Mouse (Mus musculus) liver, embryonic 16.5 days (tissue): ENCODE measurements around the gene Ece1. TPM values are rescaled to one million over a fixed set of nuclear protein-coding genes. Genes with fewer than 3 reads are reported as not detected.

Experiments used
- ATAC-seq: fragments of 200-750 bp; cut with Nextera tagmentation; 2 replicates; pipeline ENCODE4 v1.8.0; 2017; ENCODE audit warnings: low read depth, mild to moderate bottlenecking, moderate number of reproducible peaks, moderate library complexity
- H3K27ac ChIP-seq: fragments of 300-500 bp; sonication (generic); 2 replicates; pipeline ENCODE4 v1.5.1; 2014; ENCODE audit warnings: mild to moderate bottlenecking, low read length
- H3K27me3 ChIP-seq: fragments of 300-500 bp; sonication (generic); 2 replicates; pipeline ENCODE4 v1.6.1; 2014; ENCODE audit warnings: low read depth, low read length, mixed read lengths; ENCODE audit not compliant: control insufficient read depth, insufficient read depth
- H3K36me3 ChIP-seq: fragments of 300-500 bp; sonication (generic); 2 replicates; pipeline ENCODE4 v1.6.1; 2014; ENCODE audit warnings: mild to moderate bottlenecking; ENCODE audit not compliant: control insufficient read depth, insufficient read depth
- H3K4me1 ChIP-seq: fragments of 300-500 bp; sonication (generic); 2 replicates; pipeline ENCODE4 v1.6.1; 2014; ENCODE audit warnings: low read depth, low read length, mixed read lengths; ENCODE audit not compliant: control insufficient read depth
- H3K4me2 ChIP-seq: fragments of 300-500 bp; sonication (generic); 2 replicates; pipeline ENCODE4 v1.6.1; 2014; ENCODE audit warnings: low read depth, low read length, mixed read lengths
- H3K4me3 ChIP-seq: fragments of 300-500 bp; sonication (generic); 2 replicates; pipeline ENCODE4 v1.5.1; 2014; ENCODE audit warnings: low read depth, mild to moderate bottlenecking, low read length
- H3K9ac ChIP-seq: fragments of 300-500 bp; sonication (generic); 2 replicates; pipeline ENCODE4 v1.6.1; 2014; ENCODE audit warnings: low read depth, low read length
- H3K9me3 ChIP-seq: fragments of 300-500 bp; sonication (generic); replicated peaks from 2 replicates; pipeline ENCODE4 v1.6.1; 2016; ENCODE audit warnings: low read length; ENCODE audit not compliant: control insufficient read depth
- WGBS: fragments of 180-500 bp; shearing (Covaris S2); extraction: QIAGEN DNeasy Blood & Tissue Kit; methylation state at CpG from one replicate; pipeline ENCODE4 v1.1.7; 2014; ENCODE audit not compliant: insufficient replicate concordance; 5-methylcytosine and 5-hydroxymethylcytosine counted together
- polyA plus RNA-seq: library from polyadenylated mRNA; unstranded; fragments of >200 nt; fragmentation: Nextera tagmentation; extraction: Ambion mirVana; gene quantifications from 2 replicates; pipeline ENCODE4 v1.2.1, GENCODE M21; 2015

The Ece1 gene
- polyA plus RNA-seq, 1 experiment from 2014 or later: 23.4 TPM

GRCm38 (mm10) chr4:137921510-137921909 is 59.5 kb downstream of the Ece1 start:
- Histone ChIP-seq H3K9me3 (no peaks in the 10 kb centered on the region), H3K36me3 (no peaks in the 10 kb centered on the region; the same call in 1 of the 2 replicates), H3K4me2 (no peak overlapping the region), H3K27ac (no peak overlapping the region), H3K9ac (no peak overlapping the region), H3K4me3 (no peak overlapping the region), H3K27me3 (no peaks in the 10 kb centered on the region), H3K4me1 (no peaks in the 10 kb centered on the region)
- WGBS: 72% methylated on average over 11 of the region's 11 CpGs
- no peak for ATAC-seq

DNA sequence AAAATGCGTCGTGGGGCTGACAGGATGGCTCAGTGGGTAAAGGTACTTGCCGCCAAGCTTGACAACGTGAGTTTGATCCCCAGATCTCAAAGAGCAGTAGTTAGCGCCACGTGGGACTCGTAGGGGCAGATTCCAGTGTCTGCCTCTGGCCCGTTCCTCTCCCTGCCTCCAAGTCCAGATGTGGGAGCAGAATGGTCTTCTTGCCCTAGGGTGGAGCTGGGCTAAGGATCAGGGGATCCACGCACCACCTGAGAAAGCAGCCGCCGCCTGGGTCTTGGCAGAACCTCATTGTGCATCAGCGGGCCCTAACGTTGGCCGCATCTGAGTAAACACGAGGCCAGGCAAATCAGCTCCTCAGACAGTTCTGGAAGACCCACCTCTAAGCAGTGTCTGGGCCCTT is 61.0 kb downstream of the Ece1 start:
- ATAC-seq: no peak
- Histone ChIP-seq H3K27me3 (no peaks in the 10 kb centered on the region), H3K27ac (no peak overlapping the region), H3K4me2 (no peak overlapping the region), H3K4me3 (no peak overlapping the region), H3K9me3 (no peaks in the 10 kb centered on the region), H3K9ac (no peak overlapping the region), H3K4me1 (peaks cover 12% of the 10 kb centered on the region), H3K36me3 (no peaks in the 10 kb centered on the region; the same call in 1 of the 2 replicates)
- 82% methylated on average over 15 of the region's 15 CpGs for WGBS

DNA sequence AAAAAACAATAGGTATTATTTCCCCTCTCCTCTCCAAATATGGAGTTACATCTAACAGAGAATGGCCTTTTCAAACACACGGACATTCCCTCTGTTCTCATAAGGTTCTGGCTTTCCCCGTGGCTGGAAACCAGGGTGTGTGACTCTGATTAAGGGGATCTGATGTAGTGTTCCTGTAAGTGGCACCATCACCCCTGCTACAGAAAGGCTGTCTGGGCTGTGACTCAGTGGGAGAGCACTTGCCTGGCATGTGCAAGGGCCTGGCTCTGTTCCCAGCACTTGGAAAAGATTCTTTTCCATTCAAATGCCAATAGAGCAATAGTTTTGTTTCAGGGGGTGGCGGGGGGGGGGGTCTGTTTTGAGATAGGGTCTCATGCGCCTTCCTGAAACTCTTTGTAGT is 63.1 kb downstream of the Ece1 start:
- Histone ChIP-seq H3K27ac (no peak overlapping the region), H3K9ac (no peak overlapping the region), H3K4me2 (no peak overlapping the region), H3K27me3 (no peaks in the 10 kb centered on the region), H3K4me1 (peaks cover 33% of the 10 kb centered on the region), H3K9me3 (no peaks in the 10 kb centered on the region), H3K4me3 (no peak overlapping the region), H3K36me3 (no peaks in the 10 kb centered on the region; the same call in 1 of the 2 replicates)
- no peak for ATAC-seq
- 66% methylated on average over 4 of the region's 4 CpGs for WGBS

DNA sequence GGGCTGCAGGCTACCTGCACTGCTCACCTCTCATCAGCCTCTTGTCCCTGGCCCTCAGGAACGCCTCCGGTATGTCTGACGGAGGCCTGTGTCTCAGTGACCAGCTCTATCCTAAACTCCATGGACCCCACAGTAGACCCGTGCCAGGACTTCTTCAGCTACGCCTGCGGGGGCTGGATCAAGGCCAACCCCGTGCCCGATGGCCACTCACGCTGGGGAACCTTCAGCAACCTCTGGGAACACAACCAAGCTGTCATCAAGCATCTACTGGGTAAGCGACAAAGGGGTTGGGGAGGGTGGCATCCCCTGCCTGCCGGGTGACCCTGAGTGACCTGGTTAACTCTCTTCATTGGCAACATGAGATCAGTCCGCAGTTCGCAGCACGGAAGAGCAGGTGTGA is 64.1 kb downstream of the Ece1 start:
- H3K36me3 ChIP-seq: no peaks in the 10 kb centered on the region; the same call in 1 of the 2 replicates
- H3K27me3 ChIP-seq: no peaks in the 10 kb centered on the region
- peaks cover 42% of the 10 kb centered on the region for H3K4me1 ChIP-seq
- no peak overlapping the region for H3K4me2 ChIP-seq
- H3K9me3 ChIP-seq: no peaks in the 10 kb centered on the region
- H3K4me3 ChIP-seq: no peak overlapping the region
- WGBS: 79% methylated on average over 14 of the region's 14 CpGs
- no peak overlapping the region for H3K9ac ChIP-seq
- ATAC-seq: no peak
- H3K27ac ChIP-seq: no peak overlapping the region

DNA sequence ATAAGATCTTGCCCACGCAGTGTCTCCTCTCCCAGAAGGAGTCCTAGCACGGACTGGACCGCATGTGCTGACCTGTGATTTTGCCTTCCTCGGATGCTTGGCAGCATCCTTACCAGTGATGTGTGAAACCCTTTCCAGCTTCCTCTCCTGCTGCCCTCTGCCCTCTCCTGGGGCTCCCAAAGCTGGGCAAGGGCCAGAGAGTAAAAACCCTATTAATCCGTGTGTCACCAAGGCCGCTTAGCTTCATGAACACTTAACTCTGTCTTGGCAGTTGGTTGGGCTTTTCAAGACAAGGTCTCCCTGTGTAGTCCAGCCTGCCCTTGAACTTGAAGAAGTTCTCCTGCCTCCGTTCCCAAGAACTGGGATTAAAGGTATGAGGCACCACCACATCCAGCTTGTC is 65.1 kb downstream of the Ece1 start:
- WGBS: 86% methylated on average over 7 of the region's 7 CpGs
- ATAC-seq: no peak
- H3K4me1 ChIP-seq: peaks cover 51% of the 10 kb centered on the region
- no peaks in the 10 kb centered on the region for H3K9me3 ChIP-seq
- H3K27me3 ChIP-seq: no peaks in the 10 kb centered on the region
- H3K27ac ChIP-seq: 0 out of 2 replicates have a peak overlapping the region, but pooled peaks have one; percentile 35
- H3K4me3 ChIP-seq: no peak overlapping the region
- H3K9ac ChIP-seq: no peak overlapping the region
- H3K36me3 ChIP-seq: no peaks in the 10 kb centered on the region; the same call in 1 of the 2 replicates
- no peak overlapping the region for H3K4me2 ChIP-seq

GRCm38 (mm10) chr4:137927741-137928535 is 65.9 kb downstream of the Ece1 start:
- Histone ChIP-seq H3K4me3 (no peak overlapping the region), H3K9me3 (no peaks in the 10 kb centered on the region), H3K36me3 (no peaks in the 10 kb centered on the region; the same call in 1 of the 2 replicates), H3K4me1 (peaks cover 59% of the 10 kb centered on the region), H3K27me3 (no peaks in the 10 kb centered on the region), H3K9ac (peak overlapping the region; percentile 29), H3K27ac (peak overlapping the region; percentile 66), H3K4me2 (peak overlapping the region; percentile 6; the same call in 1 of the 2 replicates)
- 56% methylated on average over 12 of the region's 12 CpGs for WGBS
- peak; percentile 63 for ATAC-seq

DNA sequence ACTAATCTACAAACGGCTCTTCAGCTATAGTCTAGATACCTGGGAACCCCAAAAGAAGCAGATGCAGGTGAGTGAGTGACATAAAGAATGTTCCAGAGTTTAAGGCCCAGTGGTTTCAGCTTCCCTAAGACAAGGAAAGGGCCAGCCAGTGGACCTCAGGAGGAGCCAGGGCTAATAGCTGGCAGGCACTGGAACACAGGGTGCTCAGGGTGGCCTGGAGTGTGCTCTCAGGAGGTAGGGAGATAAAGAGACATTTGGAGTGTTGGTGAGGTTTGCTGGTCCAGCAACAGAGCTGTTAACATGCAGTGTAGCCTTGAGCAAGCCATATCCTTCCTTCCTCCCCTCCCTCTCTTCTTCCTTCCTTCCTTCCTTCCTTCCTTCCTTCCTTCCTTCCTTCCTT is 66.8 kb downstream of the Ece1 start:
- H3K9me3 ChIP-seq: no peaks in the 10 kb centered on the region
- peak overlapping the region; percentile 66 for H3K27ac ChIP-seq
- no peaks in the 10 kb centered on the region; the same call in 1 of the 2 replicates for H3K36me3 ChIP-seq
- H3K9ac ChIP-seq: peak overlapping the region; percentile 0; the same call in 1 of the 2 replicates
- 0 out of 2 replicates have a peak overlapping the region, but pooled peaks have one; percentile 6 for H3K4me2 ChIP-seq
- H3K4me3 ChIP-seq: no peak overlapping the region
- WGBS: 62% methylated on average over 1 of the region's 1 CpGs
- H3K4me1 ChIP-seq: peaks cover 64% of the 10 kb centered on the region
- no peaks in the 10 kb centered on the region for H3K27me3 ChIP-seq
- no peak for ATAC-seq

- WGBS: 81% methylated on average over 15 of the region's 15 CpGs
- peak overlapping the region; percentile 95 for H3K27ac ChIP-seq
- H3K27me3 ChIP-seq: no peaks in the 10 kb centered on the region
- H3K4me2 ChIP-seq: no peak overlapping the region
- H3K4me1 ChIP-seq: peaks cover 64% of the 10 kb centered on the region
- no peak overlapping the region for H3K4me3 ChIP-seq
- H3K36me3 ChIP-seq: no peaks in the 10 kb centered on the region; the same call in 1 of the 2 replicates
- H3K9ac ChIP-seq: no peak overlapping the region
- no peaks in the 10 kb centered on the region for H3K9me3 ChIP-seq
- no peak for ATAC-seq
Observed at GRCm38 (mm10) chr4:137929341-137930016, 67.4 kb downstream of the Ece1 start.
